Mouse (Mus musculus): ENCODE measurements around the gene Tbk1.
A peak's percentile ranks its signal among the peaks of the same experiment; 100 is the strongest.

The Tbk1 gene

DNA sequence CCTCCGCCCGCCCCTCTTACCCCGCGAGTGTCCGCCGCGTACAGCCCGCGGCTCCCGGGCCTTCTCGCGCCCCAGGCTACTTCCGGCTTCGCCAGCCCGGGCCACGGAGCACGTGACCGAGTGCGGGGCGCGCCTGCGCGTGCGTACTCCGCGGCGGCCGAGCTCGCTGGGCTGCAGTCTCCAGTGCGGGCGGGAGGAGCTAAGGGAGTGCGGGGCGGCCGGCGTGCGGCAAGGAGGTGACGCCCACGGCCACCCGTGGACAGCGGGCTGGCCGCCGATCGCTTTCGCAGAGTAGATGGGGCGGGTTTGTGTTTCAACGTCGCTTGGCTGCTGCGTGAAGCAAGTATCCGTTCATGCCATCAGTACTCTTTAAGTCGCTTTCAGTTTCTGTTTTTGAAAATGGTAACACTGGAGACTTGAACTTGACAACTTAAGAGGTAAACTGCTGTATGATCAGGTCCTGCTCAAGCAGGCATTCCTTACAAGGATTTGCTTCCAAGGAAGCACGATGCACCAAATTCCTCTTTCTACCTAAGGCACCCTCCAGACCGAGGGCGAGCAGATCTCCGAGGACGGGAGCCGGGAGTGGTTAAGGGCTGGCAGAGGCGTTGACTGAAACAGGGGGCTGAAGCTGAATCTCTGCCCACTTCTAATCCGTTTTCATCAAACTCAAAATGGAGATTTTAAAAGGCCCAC is at the start of gene Tbk1:
Gene Tbk1 (minus strand): TSS at position 113 of the 696 bp plus-strand sequence.
- DNase-seq = peak; percentile 97

DNA sequence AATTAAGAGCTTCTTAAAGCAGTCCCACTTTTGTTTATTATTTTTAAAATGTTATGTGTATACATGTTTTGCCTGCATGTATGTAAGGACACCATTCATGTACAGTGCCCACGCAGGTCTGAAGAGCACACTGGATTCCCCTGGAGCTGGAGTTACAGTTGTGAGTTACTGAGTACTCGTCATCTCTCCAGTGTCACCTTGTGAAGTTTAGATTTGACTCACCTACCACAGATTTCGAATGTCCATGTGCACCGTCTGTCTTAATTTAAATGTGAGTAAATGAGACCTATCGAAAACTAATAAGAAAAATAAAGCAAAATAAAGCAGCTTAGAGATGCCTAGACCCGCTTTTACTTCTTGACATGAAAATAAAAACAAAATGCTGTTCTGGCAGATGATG is 49.7 kb upstream of the Tbk1 start:
- DNase-seq = no peak

DNA sequence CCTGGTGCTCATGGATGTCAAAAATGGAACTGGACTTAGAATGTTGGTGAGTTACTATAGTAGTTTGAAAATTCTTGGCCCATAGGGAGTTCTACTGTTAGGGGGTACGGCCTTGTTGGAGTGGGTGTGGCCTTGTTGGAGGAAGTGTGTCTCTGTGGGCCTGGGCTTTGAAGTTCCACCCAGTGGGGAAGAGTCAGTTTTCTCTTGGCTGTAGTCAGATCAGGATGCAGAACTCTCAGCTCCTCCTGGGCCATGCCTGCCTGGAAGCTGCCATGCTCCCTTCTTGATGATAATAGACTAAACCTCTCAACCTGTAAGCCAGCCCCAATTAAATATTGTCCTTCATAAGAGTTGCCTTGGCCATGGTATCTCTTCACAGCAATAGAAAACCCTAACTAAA is 47.6 kb upstream of the Tbk1 start:
- no peak for DNase-seq

DNA sequence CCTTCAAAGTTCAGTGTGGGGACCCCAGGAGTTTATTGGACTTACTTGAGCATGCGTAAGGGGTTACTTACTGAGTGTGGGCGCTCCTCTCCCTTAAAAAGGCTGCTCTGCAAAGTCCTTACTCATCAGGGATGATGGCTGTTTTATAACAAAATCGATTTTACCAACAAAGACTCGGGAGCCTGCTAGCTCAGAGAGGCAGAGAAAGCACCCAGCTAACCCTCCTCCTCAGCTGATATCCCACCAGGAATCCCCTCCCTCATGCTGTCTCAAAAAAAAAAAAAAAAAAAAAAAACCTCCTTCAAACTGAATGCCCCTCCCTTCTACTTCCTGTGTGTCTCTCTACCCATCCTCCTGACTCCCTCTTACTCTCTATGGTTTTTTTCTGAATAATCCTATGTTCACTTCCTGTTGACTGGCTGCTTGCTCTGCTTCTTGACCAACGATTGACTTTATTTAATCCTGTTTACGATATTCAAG is 42.0 kb upstream of the Tbk1 start:
- DNase-seq = no peak

DNA sequence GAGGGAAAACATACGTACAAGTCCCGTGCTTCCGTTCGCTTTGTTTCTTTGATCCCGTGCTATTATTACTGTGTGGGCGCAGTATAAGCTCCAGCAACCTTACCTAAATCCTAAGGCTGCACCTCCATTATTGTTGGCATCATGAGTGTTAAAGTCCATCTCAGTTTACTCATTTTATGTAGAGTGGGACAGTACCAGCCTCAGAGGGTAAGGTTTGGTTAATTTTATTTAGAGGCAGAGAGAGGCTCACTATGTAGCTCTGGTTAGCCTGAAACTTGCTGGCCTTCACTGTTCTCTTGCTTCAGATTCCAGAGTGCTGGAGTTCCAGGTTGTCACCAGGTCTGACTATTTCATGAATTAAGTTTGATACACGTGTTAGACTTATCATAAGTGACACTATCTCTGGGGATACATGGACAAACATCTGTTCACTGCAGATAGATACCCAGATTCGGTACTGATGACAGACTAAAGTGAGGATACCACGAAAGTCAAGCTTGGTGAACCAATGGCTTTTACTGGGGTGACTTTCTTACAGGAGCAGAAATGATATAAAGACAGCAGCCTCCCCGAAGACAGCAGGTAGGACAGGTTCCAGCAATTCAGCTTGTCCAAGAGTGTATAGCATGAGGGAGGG is 40.7 kb upstream of the Tbk1 start:
- no peak for DNase-seq

DNA sequence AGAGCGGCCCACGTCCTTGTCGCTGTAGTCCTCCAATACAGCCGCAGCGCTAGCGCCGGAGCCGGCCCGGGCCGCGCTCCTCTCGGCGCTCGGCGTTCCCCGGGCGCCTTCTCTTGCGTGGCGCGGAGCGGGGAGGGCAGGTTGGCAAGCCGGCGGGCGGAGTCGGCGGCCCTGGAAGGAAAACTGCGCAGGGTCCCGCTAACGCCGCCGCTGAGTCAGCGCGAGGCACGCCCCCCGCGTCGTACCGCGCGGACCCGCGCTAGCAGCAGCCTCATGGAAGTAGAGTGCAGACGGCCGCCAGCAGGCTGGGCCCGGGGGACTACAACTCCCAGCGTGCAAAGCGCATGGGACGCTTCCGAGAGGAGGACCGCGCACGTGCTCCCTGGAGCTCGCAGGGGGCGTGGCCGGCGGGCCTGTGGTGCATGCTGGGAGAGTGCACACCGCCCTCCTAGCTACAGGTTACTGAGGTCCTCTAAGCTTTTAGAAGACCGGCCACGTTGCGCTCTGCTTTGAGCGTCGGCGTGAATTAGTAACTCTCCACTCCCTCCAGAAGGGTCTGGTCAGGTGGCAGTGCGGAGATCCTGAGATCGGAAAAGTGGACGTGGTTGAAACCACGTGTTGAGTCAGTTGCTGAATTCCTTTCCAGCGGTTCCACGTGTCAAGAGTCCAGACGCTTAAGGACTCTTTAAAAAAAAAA is 39.7 kb upstream of the Tbk1 start, which contains the start of gene Xpot:
Gene Xpot (minus strand): TSS at position 147 of the 697 bp plus-strand sequence.
- peak; percentile 99 for DNase-seq

DNA sequence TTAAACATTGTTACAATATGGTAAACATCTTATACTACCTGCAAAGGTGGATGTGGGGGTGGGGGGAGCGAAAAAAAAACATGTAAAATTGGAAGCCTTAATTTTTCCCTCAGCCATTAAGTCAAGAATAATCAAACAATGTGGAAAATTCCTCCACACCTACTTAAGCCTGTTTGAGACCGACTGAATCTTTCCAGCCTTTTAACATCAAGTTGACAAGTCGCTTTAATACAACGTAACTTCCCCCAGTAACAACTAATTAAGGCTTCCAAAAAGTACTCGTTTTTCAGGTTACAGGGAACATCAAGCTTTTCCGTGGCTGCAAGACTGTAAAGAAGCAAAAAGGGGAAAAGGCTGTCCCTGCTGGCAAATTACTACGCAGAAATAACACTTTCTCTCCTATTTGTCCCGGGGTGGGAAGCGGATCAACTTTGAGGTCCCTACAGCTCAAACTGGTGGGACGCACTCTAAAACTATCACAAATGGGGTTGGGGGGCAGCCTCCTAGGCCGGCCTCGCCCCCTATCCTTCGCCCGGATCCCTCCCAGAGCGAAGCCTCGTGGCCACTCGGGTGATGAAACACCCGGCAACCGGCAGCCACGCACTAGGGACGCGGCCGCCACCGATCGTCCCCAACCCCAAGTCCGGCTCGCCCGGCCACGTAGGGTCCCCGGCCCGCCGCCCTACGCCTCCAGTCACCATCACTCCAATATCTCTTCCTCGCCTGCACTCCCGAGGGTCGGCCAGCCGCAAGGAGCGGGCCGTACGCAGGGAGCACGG is 39.0 kb upstream of the Tbk1 start:
- DNase-seq = no peak

DNA sequence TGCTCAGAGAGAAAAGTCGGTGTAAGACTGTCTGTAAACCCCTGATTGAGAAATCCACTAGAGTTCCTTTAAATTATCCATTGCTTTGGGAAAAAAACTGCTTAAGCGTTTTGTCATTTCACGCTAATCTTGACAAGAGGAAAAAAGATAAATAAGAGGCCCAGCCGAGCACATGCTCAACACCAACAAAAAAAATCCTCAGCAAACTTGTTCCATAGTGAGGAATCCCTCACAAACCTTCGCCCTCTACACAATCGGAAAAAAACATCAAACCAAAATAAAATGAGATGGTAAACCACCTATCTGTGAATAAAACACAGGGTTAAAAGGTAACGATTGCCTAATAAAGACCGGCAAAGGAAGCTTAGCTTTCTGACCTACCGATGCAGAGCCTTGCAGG is 38.4 kb upstream of the Tbk1 start:
- DNase-seq = no peak

DNA sequence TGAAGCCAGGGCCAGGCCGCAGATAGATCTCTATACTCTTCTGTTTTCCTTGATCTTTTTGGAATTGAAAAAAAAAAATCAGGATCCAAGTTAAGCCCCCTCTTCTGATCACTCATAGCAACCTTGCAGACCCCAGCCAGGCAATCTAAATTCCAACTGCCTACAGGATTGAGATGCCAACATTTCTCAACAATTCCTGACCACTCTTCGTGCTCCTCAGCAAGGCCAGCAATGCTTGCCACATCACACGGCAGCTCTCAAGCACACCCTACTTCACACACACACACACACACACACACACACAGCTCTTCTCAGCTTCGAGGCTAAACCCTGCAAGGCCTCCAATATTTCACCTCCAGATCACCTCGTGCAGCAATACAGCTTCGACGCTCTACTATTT is 37.1 kb upstream of the Tbk1 start:
- no peak for DNase-seq

DNA sequence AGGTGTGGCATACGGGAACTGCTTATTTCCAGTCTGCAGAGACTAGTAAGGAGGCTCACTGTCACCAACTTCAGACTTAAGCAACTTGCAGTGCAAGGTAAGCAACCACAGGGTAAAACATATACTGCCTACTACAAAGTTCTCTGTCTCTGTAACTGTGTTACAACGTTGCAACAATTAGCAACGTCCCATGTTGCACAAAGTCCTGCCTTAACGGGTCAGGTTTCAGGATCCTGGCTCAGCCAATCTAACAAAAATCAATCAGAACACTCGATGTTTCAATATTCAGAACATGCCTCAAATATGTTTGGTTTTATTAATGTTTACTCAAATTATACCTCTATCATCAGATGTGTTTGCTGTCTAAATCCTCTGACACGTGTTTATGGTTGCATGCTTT is 35.8 kb upstream of the Tbk1 start:
- DNase-seq = no peak

DNA sequence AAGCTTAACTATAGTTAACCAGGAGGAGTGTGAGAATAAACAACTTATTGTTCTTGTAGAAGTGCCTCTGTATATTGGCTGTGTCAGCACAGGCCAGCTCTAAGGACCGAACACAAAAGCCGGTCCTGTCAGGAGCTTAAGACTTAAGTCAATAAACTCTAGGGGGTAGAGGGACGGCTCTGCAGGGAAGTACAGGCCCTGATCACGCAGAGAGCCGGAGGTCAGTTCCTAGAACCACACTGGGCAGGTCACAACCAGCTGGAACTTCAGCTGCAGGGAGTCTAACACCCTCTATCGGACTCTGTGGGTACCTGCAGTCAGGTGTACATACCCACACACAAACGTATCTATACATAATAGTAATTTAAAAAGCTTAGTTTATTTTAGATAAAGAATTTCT is 29.3 kb upstream of the Tbk1 start:
- DNase-seq = no peak

DNA sequence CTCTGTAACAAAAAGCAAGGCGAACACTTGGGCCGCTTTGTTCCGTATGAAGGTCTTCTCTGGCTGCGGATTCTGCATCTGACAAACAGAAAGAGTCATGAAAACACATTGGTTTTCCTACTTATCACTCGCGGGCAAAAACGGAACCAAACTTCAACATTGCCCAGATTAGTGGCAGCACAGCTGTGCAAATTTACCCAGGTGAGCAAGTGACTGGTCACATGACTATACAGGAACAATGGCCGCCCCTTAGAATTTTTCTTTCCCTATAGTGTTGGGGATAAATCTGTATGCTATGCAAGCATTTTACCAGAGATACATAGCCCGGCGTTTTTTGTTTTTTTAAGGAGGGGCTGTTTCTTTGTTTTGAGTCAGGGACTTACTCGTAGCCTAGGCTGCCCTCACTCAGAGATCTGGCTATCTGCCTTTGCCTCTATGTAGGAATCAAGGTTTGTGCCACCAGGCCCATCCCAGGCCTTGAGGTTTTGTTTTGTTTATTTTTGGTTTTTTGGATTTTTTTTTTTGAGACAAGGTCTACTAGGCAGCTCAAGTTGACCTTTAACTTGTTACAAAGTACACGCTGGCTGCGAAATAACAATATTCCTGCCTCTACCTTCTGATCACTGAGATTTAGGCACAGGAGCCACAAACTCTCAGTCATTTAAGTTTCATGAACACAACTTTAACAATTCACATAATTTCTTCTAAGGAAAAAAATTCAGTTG is 28.7 kb upstream of the Tbk1 start:
- DNase-seq = no peak

DNA sequence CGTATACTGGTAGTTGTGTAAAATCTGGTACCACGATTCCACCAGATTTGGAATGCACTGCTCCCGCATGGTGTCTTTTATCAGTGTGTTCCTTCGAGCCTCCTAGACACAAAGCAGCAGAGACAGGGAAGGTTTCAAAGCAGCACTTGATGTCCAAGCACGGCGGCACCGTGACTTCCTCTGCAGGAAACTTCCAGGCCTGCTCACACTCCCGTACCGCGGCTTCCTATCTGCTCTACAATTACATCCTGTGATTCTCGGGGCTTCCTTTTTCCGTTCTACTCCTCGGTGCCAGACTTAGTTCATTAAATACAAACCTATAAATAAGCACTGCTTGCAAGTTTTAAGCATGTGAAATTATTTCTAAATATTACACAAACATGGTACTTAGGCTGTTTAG is 27.0 kb upstream of the Tbk1 start:
- DNase-seq = peak; percentile 68

DNA sequence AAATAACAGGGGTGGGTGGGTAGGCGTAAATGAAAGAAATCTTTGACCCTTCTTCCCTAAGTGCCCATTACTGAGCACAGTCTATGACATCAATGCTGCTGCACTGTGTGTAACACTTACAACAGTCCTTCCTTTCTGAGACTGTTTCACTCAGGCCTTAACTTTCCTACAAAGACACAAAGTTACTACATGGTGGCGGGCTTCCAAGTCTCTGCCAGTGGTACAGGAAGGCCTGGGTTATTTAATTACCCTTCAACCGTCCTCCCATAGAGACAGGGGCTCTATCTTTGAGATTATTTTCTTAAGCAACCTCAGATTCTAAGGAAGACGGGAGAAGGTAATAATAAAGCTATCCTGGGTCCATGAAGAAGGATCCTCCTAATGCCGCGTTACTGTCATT is 25.9 kb upstream of the Tbk1 start:
- DNase-seq = no peak

DNA sequence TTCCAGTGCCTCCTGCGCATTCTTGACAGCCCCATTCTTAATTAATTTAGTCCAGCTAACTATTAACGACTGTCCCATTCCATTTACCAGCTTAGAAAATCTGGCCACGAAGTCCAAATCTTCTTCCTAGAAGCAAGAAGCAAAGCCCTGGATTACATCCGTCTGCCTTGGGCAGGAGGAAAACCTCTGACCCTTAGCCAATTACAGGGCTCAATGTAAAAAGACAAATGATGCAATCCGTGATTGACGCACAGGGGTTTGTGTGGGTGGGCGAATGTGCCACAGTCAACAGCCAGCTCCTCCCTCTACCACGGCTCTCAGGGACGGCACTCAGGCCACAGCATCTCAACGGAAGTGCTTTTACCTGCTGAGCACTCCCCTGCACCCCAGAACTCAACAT is 25.0 kb upstream of the Tbk1 start:
- no peak for DNase-seq

DNA sequence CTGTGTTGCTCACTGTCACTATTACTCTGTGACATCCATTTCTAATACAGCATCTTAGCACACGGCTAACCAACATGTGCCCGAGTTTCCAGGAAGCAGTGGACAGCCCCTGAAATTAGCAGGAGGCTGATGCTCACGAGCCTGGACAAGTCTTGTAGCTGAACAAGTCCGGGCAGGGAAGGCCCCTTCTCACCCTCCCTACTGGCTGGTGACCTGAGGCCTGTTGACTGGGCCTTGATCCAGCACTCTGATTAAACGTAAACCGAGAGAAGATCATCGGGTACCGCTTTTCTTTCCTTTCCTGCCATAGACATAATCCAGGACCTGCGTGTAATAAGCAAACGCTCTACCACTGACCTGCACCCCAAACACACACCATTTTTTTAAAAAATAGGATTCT is 21.6 kb upstream of the Tbk1 start:
- DNase-seq = no peak

DNA sequence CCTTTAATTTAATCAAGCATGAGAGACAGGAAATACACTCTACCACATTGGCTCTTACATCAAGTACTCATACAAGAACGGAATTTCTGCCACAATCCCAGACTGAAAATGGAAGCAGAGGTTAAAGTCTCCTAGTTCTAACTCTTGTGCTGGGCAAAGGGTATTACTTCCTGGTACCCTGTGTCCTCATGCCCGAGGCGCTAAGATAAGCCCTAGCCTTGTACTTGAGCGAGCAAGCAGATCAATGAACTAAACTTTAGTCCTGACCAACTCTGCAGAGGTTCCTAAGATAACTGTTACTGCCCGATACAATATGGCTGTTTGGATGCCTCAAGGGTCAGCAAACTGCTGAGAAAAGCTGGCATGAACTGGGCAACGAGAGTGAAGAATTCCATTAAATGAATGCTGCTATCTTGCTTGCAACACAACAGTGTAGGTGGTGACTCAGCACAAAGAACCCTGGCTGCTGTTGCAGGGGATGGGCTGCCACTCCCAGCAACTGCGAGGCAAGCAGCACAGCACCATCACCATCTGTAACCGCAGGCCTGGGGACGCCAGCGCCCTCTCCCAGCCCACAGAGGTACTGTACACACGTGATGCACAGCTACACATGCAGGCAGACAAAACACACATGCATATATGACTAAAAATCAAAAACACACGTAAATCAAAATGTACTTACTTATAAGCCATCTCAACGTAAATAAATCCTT is 18.2 kb upstream of the Tbk1 start:
- no peak for DNase-seq

DNA sequence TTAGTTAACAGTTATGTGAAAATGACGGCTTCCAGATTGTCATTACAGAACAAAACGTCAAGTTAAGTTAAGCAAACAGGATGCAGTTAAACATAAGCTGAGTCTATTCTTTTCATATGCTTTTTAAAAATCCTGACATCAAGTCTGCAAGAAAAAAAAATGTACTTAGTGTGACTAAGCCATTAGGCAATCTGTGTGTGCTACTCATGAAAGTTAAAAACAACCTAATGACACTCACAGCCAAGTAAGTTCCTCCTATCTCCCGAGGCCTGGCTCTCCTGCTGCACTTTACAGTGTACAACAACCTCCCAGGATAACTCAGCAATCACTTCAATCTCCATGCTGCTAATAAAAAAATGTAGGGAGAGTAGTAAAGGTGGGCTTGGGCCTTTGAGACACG is 17.0 kb upstream of the Tbk1 start:
- no peak for DNase-seq

DNA sequence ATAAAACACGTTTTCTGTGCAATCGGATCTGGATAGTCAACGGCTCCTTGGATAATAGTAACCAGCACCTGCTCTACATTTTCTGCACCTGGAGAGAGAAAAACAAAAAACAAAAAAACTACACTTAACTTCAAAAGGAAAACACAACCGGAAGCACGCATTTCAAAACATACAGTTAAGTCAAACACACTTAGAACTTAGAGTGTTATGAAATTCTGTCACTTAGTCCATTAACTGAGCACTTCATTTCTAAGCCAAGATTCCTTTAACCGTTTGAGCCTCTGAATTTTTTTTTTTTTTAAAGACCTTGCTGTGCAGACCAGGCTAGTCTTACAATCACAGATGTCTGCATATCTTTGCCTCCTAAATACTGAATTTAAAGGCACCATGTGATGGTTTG is 14.7 kb upstream of the Tbk1 start:
- DNase-seq = no peak

DNA sequence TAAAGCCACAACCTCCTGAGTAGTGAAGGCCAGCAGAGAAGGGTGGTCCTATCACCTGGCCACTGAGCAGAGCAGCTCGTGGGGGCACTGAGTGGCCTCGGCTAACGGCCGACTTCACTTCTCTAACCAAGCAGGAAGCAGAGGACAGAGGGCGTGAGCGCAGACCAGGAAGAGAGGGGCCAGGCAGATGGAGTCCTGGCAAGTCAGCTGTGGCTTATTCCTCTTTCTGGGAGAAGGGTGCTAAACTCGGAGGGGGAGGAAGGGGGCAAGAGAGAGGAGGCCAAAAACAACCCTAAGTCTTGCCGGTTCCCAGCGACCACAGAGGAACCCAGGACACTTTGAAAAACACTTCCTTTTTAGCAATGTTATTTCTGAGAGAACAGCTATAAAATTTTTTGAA is 10.0 kb upstream of the Tbk1 start:
- no peak for DNase-seq

DNA sequence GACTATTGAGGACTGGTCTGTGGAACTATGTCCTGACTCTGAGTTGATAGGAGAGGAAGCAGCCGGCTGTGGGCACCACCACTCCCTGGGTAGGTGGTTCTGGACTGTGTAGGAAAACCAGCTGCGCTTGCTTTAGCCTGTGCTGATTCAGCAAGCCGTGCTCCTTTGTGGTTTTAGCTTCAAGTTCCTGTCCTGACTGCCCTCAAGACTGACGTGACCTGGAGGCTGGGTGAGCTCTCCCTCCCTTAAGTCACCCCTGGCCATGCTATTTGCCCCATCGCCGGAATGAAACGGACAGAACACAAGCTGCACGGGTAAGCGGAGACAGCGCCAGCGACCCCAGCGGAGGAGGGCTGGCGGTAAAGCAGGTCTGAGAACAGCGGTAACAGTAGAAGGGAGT is 4.5 kb upstream of the Tbk1 start:
- peak; percentile 29 for DNase-seq

DNA sequence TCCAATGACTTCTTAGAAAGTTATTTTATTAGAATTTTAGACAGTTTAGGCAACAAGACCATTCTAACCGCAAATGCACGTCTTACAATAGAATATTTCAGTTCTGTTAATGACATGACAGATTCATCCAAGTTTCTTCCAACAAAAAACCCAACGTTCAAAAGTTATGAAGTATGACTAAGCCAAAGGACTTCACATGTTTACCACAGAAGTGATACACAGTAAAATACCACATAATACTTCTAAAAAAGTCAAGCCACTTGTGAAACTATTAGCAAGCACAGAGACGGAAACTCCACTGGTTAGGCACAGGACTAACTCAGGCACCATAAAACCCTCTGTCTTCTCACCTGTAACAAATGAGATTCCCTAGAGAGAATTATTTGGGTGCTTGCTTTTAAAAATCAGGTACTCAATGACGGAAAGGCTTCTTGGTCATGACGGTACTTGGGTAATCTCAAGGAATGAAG is 819 bp upstream of the Tbk1 start:
- no peak for DNase-seq
